Mouse (Mus musculus): ENCODE results near the gene Gm47985.
"Not testable (repeated sequence)": the region's sequence is repeated elsewhere in the genome, so short reads cannot be mapped to it uniquely, and the experiment has no call there.

The Gm47985 gene

DNA sequence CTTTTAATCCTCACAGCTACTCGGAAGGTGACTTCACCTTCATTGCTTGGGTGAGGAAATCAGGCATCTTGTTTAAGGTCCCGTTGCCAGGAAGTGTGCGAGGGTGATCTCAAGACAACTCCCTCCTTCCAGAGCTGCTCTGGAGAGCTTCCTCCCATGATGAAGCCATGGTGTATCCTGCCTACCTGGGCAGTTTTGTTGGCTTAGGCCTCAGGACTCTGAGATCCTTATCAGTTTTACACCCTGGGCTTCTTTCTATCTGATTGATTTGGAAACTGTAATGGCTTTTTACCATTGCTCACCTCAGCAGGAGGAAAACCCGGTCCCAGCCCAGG, 4.4 kb upstream of the Gm47985 start:
- DNase-seq = no peak

GRCm38 (mm10) chr1:151178505-151179083, 3.7 kb upstream of the Gm47985 start:
- DNase-seq = no peak

- no peak for DNase-seq
Measured at GRCm38 (mm10) chr1:151180167-151180566, 2.2 kb upstream of the Gm47985 start.

GRCm38 (mm10) chr1:151186186-151186585, 3.8 kb downstream of the Gm47985 start:
- DNase-seq = not testable (repeated sequence)

DNA sequence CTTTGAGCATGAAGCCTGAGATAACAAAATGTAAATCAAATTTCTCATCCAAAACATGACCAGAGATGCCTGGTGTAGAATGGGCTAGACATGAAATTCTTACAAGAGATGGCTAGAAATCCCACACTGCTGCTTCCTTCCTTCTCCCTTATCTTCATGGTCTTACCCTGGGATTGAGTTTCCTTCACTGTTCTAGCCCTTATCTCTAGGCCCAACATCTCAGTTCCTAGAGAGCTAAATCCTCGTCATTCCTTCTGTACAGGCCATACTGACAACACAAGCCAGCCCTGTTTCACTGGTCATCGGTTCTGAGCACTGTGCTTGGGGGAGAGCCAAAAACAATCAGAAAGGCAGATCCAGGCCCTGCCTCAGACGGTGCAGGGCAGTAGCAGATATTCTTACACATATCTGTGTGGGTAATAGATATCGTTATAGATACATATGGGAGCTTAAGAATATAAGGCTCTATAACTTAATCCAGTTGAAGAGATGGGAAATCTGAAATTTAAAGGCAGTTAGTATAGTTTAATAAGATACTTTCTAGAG, 4.6 kb downstream of the Gm47985 start:
- DNase-seq = not testable (repeated sequence)

GRCm38 (mm10) chr1:151188469-151188868, 6.1 kb downstream of the Gm47985 start:
- no peak for DNase-seq

DNA sequence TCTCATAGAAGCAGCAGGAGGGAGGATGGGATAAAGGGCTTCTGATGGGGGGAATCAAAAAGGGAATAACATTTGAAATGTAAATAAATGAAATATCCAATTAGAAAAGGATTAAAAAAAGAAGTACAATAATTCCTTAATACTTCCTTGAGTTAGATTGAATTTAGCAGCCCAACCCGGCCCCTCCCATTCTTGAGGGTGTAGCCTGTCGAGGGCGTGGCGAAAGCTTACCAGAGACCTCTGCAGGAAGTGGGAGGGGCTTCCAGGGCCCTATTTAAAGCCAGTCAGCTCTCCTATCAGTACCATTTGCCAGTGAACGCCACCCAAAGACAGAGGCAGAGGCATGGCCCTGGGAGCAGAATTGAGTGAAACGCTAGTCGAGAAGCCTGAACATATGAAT, 9.7 kb downstream of the Gm47985 start, which contains the start of gene Gm8947:
Gene Gm8947 (plus strand): TSS at position 302 of the 400 bp plus-strand sequence.
- DNase-seq = not testable (repeated sequence)

- DNase-seq = not testable (repeated sequence)
Measured at GRCm38 (mm10) chr1:151192739-151193138, 10.4 kb downstream of the Gm47985 start.

GRCm38 (mm10) chr1:151195986-151196385, 13.6 kb downstream of the Gm47985 start:
- not testable (repeated sequence) for DNase-seq

- not testable (repeated sequence) for DNase-seq
Measured at GRCm38 (mm10) chr1:151196690-151197089, 14.4 kb downstream of the Gm47985 start.

DNA sequence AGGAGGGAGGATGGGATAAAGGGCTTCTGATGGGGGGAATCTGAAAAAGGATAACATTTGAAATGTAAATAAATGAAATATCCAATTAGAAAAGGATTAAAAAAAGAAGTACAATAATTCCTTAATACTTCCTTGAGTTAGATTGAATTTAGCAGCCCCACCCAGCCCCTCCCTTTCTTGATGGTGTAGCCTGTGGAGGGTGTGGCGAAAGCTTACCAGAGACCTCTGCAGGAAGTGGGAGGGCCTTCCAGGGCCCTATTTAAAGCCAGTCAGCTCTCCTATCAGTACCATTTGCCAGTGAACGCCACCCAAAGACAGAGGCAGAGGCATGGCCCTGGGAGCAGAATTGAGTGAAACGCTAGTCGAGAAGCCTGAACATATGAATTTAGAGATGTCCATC, 15.8 kb downstream of the Gm47985 start, which contains the start of gene Gm47995:
Gene Gm47995 (plus strand): TSS at position 329 of the 400 bp plus-strand sequence.
- DNase-seq = not testable (repeated sequence)

DNA sequence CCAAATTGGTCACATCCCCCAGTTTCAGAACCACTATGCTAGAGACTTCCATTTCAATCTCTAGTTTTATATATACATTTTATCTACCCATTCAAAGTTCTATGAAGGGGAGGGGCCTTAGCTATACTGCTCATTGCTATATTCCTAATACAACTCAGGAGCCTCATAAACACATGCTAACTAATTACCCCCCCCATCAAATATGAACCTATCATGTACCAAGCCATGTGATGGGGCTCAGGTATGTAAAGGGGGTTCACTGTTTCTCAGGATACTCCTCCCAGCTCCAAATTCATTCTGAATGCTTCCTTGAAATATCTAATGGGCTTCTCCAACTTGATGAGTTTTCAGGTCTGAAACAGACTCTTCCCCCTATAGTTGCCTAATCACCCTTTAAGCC, 18.3 kb downstream of the Gm47985 start:
- not testable (repeated sequence) for DNase-seq

DNA sequence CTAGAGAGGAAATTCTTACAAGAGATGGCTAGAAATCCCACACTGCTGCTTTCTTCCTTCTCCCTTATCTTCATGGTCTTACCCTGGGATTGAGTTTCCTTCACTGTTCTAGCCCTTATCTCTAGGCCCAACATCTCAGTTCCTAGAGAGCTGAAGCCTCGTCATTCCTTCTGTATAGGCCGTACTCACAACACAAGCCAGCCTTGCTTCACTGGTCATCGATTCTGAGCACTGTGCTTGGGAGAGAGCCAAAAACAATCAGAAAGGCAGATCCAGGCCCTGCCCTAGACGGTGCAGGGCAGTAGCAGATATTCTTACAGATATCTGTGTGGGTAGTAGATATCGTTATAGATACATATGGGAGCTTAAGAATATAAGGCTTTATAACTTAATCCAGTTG, 20.4 kb downstream of the Gm47985 start:
- DNase-seq = not testable (repeated sequence)

- DNase-seq = not testable (repeated sequence)
Measured at GRCm38 (mm10) chr1:151203818-151204217, 21.5 kb downstream of the Gm47985 start, which contains the start of gene 3110040M04Rik. Gene 3110040M04Rik, plus strand, starts transcription at chr1:151204121.

DNA sequence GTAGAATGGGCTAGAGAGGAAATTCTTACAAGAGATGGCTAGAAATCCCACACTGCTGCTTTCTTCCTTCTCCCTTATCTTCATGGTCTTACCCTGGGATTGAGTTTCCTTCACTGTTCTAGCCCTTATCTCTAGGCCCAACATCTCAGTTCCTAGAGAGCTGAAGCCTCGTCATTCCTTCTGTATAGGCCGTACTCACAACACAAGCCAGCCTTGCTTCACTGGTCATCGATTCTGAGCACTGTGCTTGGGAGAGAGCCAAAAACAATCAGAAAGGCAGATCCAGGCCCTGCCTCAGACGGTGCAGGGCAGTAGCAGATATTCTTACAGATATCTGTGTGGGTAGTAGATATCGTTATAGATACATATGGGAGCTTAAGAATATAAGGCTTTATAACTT, 26.2 kb downstream of the Gm47985 start:
- not testable (repeated sequence) for DNase-seq

GRCm38 (mm10) chr1:151208944-151209343, 26.6 kb downstream of the Gm47985 start:
- DNase-seq = not testable (repeated sequence)

GRCm38 (mm10) chr1:151209824-151210355, 27.6 kb downstream of the Gm47985 start, which contains the start of gene Gm47996:
Gene Gm47996, plus strand, starts transcription at chr1:151210131.
- not testable (repeated sequence) for DNase-seq

DNA sequence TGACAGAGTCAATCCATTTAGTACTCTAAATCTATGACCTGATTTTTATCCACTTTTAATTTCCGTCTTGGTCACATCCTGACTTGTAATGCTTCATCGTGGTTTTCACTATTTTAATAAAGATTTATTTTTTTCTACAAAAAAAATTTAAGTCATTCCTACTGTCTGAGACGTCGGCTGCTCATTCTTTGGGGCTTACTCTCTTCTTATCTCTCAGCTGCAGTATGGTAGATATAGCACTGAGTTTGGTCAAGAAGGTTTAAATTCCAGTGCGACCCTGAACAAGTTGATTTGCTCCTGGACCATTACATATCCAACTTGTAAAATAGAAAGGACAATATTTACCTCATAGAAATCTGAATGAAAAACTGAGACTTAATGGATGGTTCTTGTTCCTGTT, 29.3 kb downstream of the Gm47985 start:
- not testable (repeated sequence) for DNase-seq

GRCm38 (mm10) chr1:151214862-151215261, 32.5 kb downstream of the Gm47985 start:
- no peak for DNase-seq

GRCm38 (mm10) chr1:151215985-151216384, 33.6 kb downstream of the Gm47985 start:
- DNase-seq = no peak

DNA sequence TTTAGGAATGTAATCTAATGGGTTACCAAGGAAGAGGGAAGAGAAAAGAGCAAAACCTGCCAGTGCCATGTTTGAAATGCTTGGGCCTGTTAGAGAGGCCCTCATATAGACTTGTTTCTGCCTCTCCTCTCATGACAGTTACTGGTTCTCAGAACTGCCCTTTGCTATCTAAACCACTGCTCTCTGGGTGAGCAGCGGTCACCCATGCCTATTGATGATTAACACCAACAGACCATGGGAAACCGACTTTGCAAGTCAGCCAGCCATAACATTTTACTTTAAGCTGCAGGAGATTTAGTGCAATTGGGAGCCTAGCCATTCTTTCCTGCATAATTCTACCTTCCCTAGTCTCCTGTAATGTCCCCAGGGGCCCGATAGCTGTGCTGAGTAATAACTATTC, 34.1 kb downstream of the Gm47985 start:
- DNase-seq = no peak

DNA sequence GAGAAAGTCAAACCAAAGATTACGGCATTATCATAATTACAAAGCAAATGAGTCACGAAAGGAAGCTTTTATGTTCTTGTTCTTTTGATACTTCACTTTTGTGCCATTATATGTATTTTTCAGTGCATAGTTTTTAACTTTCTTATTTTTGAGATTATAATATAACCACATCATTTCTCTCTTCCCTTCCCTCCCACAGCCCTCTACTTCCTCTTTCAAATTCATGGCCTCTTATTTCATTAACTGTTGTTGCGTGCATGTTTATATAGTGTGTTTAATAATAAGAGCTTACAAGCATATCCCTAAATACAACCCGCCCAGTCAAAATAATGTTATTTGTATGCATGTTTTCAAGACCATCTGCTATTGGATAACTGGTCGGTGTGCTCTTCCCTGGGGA, 36.7 kb downstream of the Gm47985 start:
- no peak for DNase-seq

GRCm38 (mm10) chr1:151220098-151220497, 37.8 kb downstream of the Gm47985 start:
- DNase-seq = no peak

DNA sequence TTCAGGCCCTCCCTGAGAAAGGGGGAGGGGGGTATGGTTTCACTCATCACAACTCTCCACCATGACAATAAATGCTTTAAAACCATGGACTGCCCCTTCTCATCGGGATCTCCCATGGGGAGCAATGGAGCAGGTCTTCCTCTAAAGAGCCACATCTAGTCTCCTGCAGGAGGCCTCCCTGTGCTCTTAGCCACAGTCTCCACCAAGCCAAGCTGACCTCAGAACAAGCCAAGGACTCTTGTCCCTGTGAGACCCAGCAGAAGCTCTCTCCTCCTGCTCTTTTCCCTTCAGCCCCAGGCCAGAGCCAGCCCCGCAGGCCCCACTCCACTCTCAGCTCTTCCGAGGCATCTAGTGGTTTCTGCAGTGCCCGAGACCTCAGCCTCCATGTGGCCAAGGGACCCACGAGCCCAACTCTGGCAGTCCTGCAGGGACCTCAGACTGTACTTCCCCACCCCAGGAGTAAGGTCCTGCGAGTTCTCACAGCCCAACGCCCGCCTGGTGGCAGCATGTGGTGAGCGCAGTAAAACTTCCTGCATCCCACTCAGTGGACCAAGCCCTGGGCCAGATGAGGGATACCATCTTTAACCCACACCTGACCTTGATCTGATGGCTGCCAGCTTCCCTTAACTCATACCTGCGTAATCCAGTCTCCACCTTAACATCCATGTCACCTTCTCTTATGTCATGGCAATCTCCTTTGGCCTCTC, 40.4 kb downstream of the Gm47985 start:
- no peak for DNase-seq

All from retina, postnatal 1 day (tissue).